Mouse (Mus musculus) hindbrain, embryonic 16.5 days (tissue): ENCODE results near the gene Kcnh7. TPM values are rescaled to one million over a fixed set of nuclear protein-coding genes. Genes with fewer than 3 reads are reported as not detected.

Experiments used
- ATAC-seq: fragments of 200-750 bp; cut with Nextera tagmentation; 2 replicates; pipeline ENCODE4 v1.8.0; 2017; ENCODE audit warnings: moderate TSS enrichment, moderate library complexity
- H3K27ac ChIP-seq: fragments of 300-500 bp; sonication (generic); 2 replicates; pipeline ENCODE4 v1.5.1; 2014; ENCODE audit warnings: low read depth, mild to moderate bottlenecking, control low read depth, low read length, moderate library complexity
- H3K27me3 ChIP-seq: fragments of 300-500 bp; sonication (generic); replicated peaks from 2 replicates; pipeline ENCODE4 v1.6.1; 2014; ENCODE audit warnings: low read length; ENCODE audit not compliant: control insufficient read depth, insufficient read depth
- H3K36me3 ChIP-seq: fragments of 300-500 bp; sonication (generic); 2 replicates; pipeline ENCODE4 v1.6.1; 2014; ENCODE audit warnings: mild to moderate bottlenecking, low read length, moderate library complexity, mixed read lengths; ENCODE audit not compliant: control insufficient read depth, insufficient read depth
- H3K4me1 ChIP-seq: fragments of 300-500 bp; sonication (generic); 2 replicates; pipeline ENCODE4 v1.6.1; 2014; ENCODE audit warnings: low read depth, low read length; ENCODE audit not compliant: control insufficient read depth, insufficient read depth
- H3K4me2 ChIP-seq: fragments of 300-500 bp; sonication (generic); 2 replicates; pipeline ENCODE4 v1.6.1; 2014; ENCODE audit warnings: mild to moderate bottlenecking, low read length, control low read depth, moderate library complexity
- H3K4me3 ChIP-seq: fragments of 300-500 bp; sonication (generic); 2 replicates; pipeline ENCODE4 v1.5.1; 2014; ENCODE audit warnings: mild to moderate bottlenecking, low read length, control low read depth, moderate library complexity
- H3K9ac ChIP-seq: fragments of 300-500 bp; sonication (generic); 2 replicates; pipeline ENCODE4 v1.6.1; 2014; ENCODE audit warnings: low read depth, mild to moderate bottlenecking, control low read depth, low read length, moderate library complexity
- H3K9me3 ChIP-seq: fragments of 300-500 bp; sonication (generic); 2 replicates; pipeline ENCODE4 v1.6.1; 2014; ENCODE audit warnings: mild to moderate bottlenecking, low read length, moderate library complexity; ENCODE audit not compliant: control insufficient read depth
- WGBS: fragments of 180-500 bp; shearing (Covaris S2); extraction: QIAGEN DNeasy Blood & Tissue Kit; methylation state at CpG from one replicate; pipeline ENCODE4 v1.1.7; 2014; 5-methylcytosine and 5-hydroxymethylcytosine counted together
- polyA plus RNA-seq: library from polyadenylated mRNA; unstranded; fragments of >200 nt; fragmentation: Nextera tagmentation; extraction: Ambion mirVana; gene quantifications from 2 replicates; pipeline ENCODE4 v1.2.1, GENCODE M21; 2015

Gene Kcnh7
- polyA plus RNA-seq, 1 experiment from 2014 or later = 9.4 TPM

- no peak for ATAC-seq
- Histone ChIP-seq H3K27ac (no peak overlapping the region), H3K4me2 (no peak overlapping the region), H3K4me3 (no peak overlapping the region), H3K4me1 (no peaks in the 10 kb centered on the region), H3K9ac (no peak overlapping the region), H3K9me3 (no peaks in the 10 kb centered on the region), H3K36me3 (no peaks in the 10 kb centered on the region), H3K27me3 (no peaks in the 10 kb centered on the region)
- WGBS = 94% methylated on average over 2 of the region's 2 CpGs
These were observed 78.1 kb downstream of the Kcnh7 start for GRCm38 (mm10) chr2:63105971-63106370.

- Histone ChIP-seq H3K36me3 (no peaks in the 10 kb centered on the region), H3K27ac (no peak overlapping the region), H3K4me1 (no peaks in the 10 kb centered on the region), H3K4me3 (no peak overlapping the region), H3K27me3 (no peaks in the 10 kb centered on the region), H3K9me3 (no peaks in the 10 kb centered on the region), H3K4me2 (no peak overlapping the region), H3K9ac (no peak overlapping the region)
- no peak for ATAC-seq
These were observed 84.4 kb downstream of the Kcnh7 start for GRCm38 (mm10) chr2:63099676-63100075.

- no peak overlapping the region for H3K4me3 ChIP-seq
- no peaks in the 10 kb centered on the region for H3K27me3 ChIP-seq
- WGBS = 32% methylated on average over 4 of the region's 4 CpGs
- no peak overlapping the region for H3K27ac ChIP-seq
- no peak for ATAC-seq
- no peaks in the 10 kb centered on the region for H3K4me1 ChIP-seq
- no peak overlapping the region for H3K9ac ChIP-seq
- no peaks in the 10 kb centered on the region for H3K36me3 ChIP-seq
- no peaks in the 10 kb centered on the region for H3K9me3 ChIP-seq
- no peak overlapping the region for H3K4me2 ChIP-seq
These were observed 92.3 kb downstream of the Kcnh7 start for GRCm38 (mm10) chr2:63091775-63092174.

- no peak overlapping the region for H3K4me3 ChIP-seq
- H3K4me2 ChIP-seq = no peak overlapping the region
- WGBS = 90% methylated on average over 2 of the region's 2 CpGs
- H3K9ac ChIP-seq = no peak overlapping the region
- no peaks in the 10 kb centered on the region for H3K4me1 ChIP-seq
- H3K9me3 ChIP-seq = no peaks in the 10 kb centered on the region
- H3K27ac ChIP-seq = no peak overlapping the region
- no peaks in the 10 kb centered on the region for H3K36me3 ChIP-seq
- no peaks in the 10 kb centered on the region for H3K27me3 ChIP-seq
- no peak for ATAC-seq
These were observed 93.6 kb downstream of the Kcnh7 start for GRCm38 (mm10) chr2:63090447-63090846.

- Histone ChIP-seq H3K4me3 (no peak overlapping the region), H3K9ac (no peak overlapping the region), H3K4me1 (no peaks in the 10 kb centered on the region), H3K27ac (no peak overlapping the region), H3K9me3 (no peaks in the 10 kb centered on the region), H3K36me3 (no peaks in the 10 kb centered on the region), H3K4me2 (no peak overlapping the region), H3K27me3 (no peaks in the 10 kb centered on the region)
- 84% methylated on average over 2 of the region's 2 CpGs for WGBS
- ATAC-seq = no peak
These were observed 125.7 kb downstream of the Kcnh7 start for GRCm38 (mm10) chr2:63058386-63058785.

DNA sequence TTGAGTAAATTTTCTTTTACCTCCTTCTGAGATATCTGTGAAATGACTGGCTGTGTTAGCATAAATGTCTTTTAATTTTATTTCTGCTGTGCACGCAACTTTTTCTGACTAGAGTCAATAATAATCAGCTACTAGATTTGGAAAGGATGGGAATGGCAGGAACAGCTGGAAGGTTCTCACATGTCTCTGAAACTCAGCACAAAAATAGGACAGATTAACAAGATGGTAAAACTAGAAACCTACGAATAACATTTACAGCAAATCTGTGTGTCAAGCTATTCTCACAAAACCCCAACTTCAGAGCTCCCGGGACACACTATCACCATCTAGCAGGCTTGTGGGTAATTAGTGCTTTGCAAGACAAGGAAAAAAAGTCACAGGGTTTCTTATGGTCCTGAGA, 134.2 kb downstream of the Kcnh7 start:
- Histone ChIP-seq H3K4me1 (no peaks in the 10 kb centered on the region), H3K9me3 (no peaks in the 10 kb centered on the region), H3K27ac (no peak overlapping the region), H3K27me3 (no peaks in the 10 kb centered on the region), H3K4me3 (no peak overlapping the region), H3K36me3 (no peaks in the 10 kb centered on the region), H3K9ac (no peak overlapping the region), H3K4me2 (no peak overlapping the region)
- 85% methylated on average over 3 of the region's 3 CpGs for WGBS
- no peak for ATAC-seq

DNA sequence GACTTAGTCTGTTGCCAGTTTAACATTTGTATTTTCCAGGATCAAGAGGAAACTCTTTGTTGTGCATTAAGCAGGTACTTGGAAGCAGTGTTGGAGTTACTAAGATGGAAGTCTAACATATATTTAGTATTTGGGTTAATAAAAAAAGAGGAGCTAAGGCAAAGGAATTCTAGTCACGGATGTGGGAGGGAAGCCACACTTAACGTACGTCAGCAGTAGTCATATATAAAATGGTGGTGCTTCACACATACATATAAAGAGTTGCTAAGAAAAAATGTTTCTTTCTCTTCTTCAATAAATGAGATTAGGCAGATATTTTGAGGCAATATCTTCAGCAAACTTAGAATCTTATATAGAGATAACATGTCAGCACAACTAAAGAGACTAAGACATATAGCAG, 144.4 kb downstream of the Kcnh7 start:
- Histone ChIP-seq H3K9ac (no peak overlapping the region), H3K36me3 (no peaks in the 10 kb centered on the region), H3K4me2 (no peak overlapping the region), H3K27me3 (no peaks in the 10 kb centered on the region), H3K4me3 (no peak overlapping the region), H3K4me1 (no peaks in the 10 kb centered on the region), H3K27ac (no peak overlapping the region), H3K9me3 (no peaks in the 10 kb centered on the region)
- ATAC-seq = no peak
- 90% methylated on average over 3 of the region's 3 CpGs for WGBS

DNA sequence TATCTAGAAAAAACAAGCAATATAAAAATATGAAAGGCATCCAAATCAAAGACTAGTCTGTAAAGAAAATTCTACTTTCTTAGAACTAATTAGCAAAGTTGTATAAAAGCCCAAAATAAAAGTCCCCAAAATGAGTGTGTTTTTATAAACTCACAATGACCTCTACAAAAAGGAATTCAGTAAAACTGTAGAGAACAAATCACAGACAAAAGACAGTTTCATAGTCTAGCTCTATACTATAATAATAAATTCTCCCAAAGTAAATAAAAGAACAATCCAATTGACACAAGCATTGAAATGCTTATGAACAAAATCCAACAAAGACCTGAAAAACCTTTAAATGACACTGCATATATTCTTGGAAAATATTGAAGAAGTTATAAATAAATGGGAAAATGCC, 169.2 kb downstream of the Kcnh7 start:
- no peaks in the 10 kb centered on the region for H3K27me3 ChIP-seq
- H3K9me3 ChIP-seq = no peaks in the 10 kb centered on the region
- no peaks in the 10 kb centered on the region for H3K36me3 ChIP-seq
- no peak overlapping the region for H3K9ac ChIP-seq
- H3K4me2 ChIP-seq = no peak overlapping the region
- no peak overlapping the region for H3K4me3 ChIP-seq
- ATAC-seq = no peak
- H3K4me1 ChIP-seq = no peaks in the 10 kb centered on the region
- no peak overlapping the region for H3K27ac ChIP-seq

GRCm38 (mm10) chr2:63009141-63009540, 174.9 kb downstream of the Kcnh7 start:
- H3K9ac ChIP-seq = no peak overlapping the region
- no peaks in the 10 kb centered on the region for H3K27me3 ChIP-seq
- no peak for ATAC-seq
- H3K36me3 ChIP-seq = no peaks in the 10 kb centered on the region
- WGBS = 89% methylated on average over 4 of the region's 4 CpGs
- H3K27ac ChIP-seq = no peak overlapping the region
- H3K4me3 ChIP-seq = no peak overlapping the region
- no peak overlapping the region for H3K4me2 ChIP-seq
- H3K4me1 ChIP-seq = no peaks in the 10 kb centered on the region
- no peaks in the 10 kb centered on the region for H3K9me3 ChIP-seq

- Histone ChIP-seq H3K27me3 (no peaks in the 10 kb centered on the region), H3K4me2 (no peak overlapping the region), H3K9me3 (no peaks in the 10 kb centered on the region), H3K36me3 (no peaks in the 10 kb centered on the region), H3K27ac (no peak overlapping the region), H3K4me3 (no peak overlapping the region), H3K9ac (no peak overlapping the region), H3K4me1 (no peaks in the 10 kb centered on the region; the same call in 1 of the 2 replicates)
- 76% methylated on average over 1 of the region's 1 CpGs for WGBS
- no peak for ATAC-seq
These were observed 181.3 kb downstream of the Kcnh7 start for GRCm38 (mm10) chr2:63002784-63003183.
